Mouse (Mus musculus) limb, embryonic 15.5 days (tissue): Measurements from ENCODE around the gene Fhod1. TPM values are rescaled to one million over a fixed set of nuclear protein-coding genes. Genes with fewer than 3 reads are reported as not detected.
A peak's percentile ranks its signal among the peaks of the same experiment; 100 is the strongest.
"Not testable (repeated sequence)": the region's sequence is repeated elsewhere in the genome, so short reads cannot be mapped to it uniquely, and the experiment has no call there.

Source experiments
- ATAC-seq: fragments of 200-750 bp; cut with Nextera tagmentation; 2 replicates; pipeline ENCODE4 v1.8.0; 2017; ENCODE audit warnings: low read depth, moderate TSS enrichment; ENCODE audit not compliant: insufficient number of reproducible peaks, low FRiP score, low TSS enrichment
- H3K27ac ChIP-seq: fragments of 300-500 bp; sonication (generic); 2 replicates; pipeline ENCODE4 v1.5.1; 2015; ENCODE audit warnings: moderate library complexity, mild to moderate bottlenecking, inconsistent platforms
- H3K27me3 ChIP-seq: fragments of 300-500 bp; sonication (generic); 2 replicates; pipeline ENCODE4 v1.6.1; 2015; ENCODE audit warnings: inconsistent platforms
- H3K36me3 ChIP-seq: fragments of 300-500 bp; sonication (generic); 2 replicates; pipeline ENCODE4 v1.6.1; 2015; ENCODE audit warnings: inconsistent platforms
- H3K4me1 ChIP-seq: fragments of 300-500 bp; sonication (generic); 2 replicates; pipeline ENCODE4 v1.6.1; 2015; ENCODE audit warnings: inconsistent platforms
- H3K4me2 ChIP-seq: fragments of 300-500 bp; sonication (generic); 2 replicates; pipeline ENCODE4 v1.6.1; 2015; ENCODE audit warnings: mild to moderate bottlenecking, inconsistent platforms
- H3K4me3 ChIP-seq: fragments of 300-500 bp; sonication (generic); 2 replicates; pipeline ENCODE4 v1.5.1; 2015; ENCODE audit warnings: mild to moderate bottlenecking, inconsistent platforms
- H3K9ac ChIP-seq: fragments of 300-500 bp; sonication (generic); 2 replicates; pipeline ENCODE4 v1.6.1; 2015; ENCODE audit warnings: inconsistent platforms
- H3K9me3 ChIP-seq: fragments of 300-500 bp; sonication (generic); 2 replicates; pipeline ENCODE4 v1.6.1; 2016; ENCODE audit warnings: inconsistent platforms
- WGBS: fragments of 180-500 bp; shearing (Covaris S2); methylation state at CpG from one replicate; pipeline ENCODE4 v1.1.7; 2015; 5-methylcytosine and 5-hydroxymethylcytosine counted together
- polyA plus RNA-seq: library from polyadenylated mRNA; unstranded; fragments of >200 nt; fragmentation: Nextera tagmentation; extraction: Ambion mirVana; gene quantifications from 2 replicates; pipeline ENCODE4 v1.2.1, GENCODE M21; 2015

The Fhod1 gene
- polyA plus RNA-seq, 1 experiment from 2014 or later: 1.8 TPM

DNA sequence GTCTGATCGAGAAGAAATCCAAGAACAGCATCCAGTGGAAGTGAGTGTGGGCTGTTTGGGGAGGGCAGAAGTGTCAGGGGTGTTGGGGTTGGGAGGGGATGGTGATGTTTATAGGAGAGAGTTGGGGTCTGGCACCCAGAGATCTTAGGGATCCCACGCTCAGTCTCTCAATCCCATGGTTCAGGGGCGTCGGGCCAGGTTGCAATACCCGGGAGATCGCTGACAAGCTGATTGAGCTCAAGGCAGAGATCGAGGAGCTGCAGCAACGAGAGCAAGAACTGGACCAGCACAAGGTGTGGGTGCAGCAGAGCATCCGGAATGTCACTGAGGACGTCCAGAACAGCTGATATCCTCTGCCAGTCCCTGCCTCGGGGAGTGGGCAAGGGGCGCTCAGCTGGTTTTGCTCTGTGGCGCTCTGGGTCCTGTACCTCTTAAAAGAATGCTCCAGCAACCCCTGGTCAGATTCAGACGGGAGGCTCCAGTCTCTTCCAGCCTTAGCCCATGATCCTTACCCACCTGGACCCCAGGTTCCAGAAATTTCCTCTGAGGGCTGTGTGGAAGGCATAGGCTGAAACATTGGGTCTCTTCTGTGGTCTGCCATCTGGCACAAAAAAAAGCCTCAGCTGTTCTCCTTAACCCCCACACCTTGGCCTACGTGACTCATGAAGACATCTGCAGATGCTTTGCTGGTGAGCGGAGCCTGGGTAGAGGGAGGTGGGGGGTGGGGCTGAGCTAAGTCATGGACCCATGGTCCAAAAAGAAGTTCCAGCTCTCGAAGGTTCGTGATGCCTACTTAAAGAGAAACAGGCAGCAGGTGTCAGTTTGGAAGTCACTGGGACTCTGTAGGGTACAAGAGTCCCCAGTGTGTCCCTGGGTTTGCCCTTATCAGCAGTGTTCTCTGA lies 49.2 kb downstream of the Fhod1 start:
- H3K27ac ChIP-seq: 0 out of 2 replicates have a peak overlapping the region, but pooled peaks have one; percentile 77
- WGBS: 56% methylated on average over 18 of the region's 18 CpGs
- H3K4me1 ChIP-seq: peaks cover 23% of the 10 kb centered on the region
- no peak for ATAC-seq
- H3K27me3 ChIP-seq: no peaks in the 10 kb centered on the region
- H3K9ac ChIP-seq: peak overlapping the region; percentile 95
- H3K36me3 ChIP-seq: peaks cover 37% of the 10 kb centered on the region
- peak overlapping the region; percentile 96 for H3K4me3 ChIP-seq
- peak overlapping the region; percentile 84 for H3K4me2 ChIP-seq
- no peaks in the 10 kb centered on the region for H3K9me3 ChIP-seq

DNA sequence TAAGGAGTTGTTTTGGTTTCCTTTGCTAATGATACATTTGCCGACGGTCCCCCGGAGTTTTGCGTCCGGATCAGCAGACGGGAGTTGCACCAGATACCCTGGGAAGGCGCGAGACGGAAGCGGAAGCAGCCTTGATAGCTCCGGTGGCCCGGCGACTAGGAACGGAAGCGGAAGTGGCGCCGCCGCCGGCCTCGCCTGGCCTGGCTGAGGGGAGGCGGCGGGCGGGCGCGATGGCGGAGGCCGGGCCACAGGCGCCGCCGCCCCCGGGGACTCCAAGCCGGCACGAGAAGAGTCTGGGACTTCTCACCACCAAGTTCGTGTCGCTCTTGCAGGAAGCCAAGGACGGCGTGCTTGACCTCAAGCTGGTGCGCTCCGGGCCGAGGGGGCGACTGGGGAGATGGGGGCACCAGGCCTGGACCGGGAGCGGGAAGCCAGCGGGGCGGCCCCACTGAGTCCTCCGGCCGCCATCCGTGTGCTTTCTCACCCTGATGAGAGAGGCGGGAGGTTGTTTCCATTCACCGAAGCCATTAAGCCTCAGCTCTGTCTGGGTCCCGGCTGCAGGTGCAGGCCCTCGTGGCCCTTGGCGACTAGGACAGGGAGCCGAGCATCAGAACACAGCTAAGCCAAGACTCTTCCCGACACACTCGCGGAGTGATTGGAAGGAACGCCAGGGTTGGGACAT lies 50.1 kb downstream of the Fhod1 start, which contains the start of gene E2f4:
TSS of gene E2f4 (plus strand) at position 153 of the 682 bp plus-strand sequence.
- Histone ChIP-seq H3K27me3 (peaks cover 8% of the 10 kb centered on the region; the same call in 1 of the 2 replicates), H3K4me1 (peaks cover 23% of the 10 kb centered on the region), H3K4me3 (peak within 1 kb of the TSS; percentile 96), H3K36me3 (peaks cover 29% of the 10 kb centered on the region), H3K4me2 (peak within 1 kb of the TSS; percentile 84), H3K27ac (peak within 1 kb of the TSS; percentile 77), H3K9ac (peak within 1 kb of the TSS; percentile 95), H3K9me3 (no peaks in the 10 kb centered on the region)
- under 1% methylated on average over 57 of the region's 58 CpGs for WGBS
- peak; percentile 71 for ATAC-seq

DNA sequence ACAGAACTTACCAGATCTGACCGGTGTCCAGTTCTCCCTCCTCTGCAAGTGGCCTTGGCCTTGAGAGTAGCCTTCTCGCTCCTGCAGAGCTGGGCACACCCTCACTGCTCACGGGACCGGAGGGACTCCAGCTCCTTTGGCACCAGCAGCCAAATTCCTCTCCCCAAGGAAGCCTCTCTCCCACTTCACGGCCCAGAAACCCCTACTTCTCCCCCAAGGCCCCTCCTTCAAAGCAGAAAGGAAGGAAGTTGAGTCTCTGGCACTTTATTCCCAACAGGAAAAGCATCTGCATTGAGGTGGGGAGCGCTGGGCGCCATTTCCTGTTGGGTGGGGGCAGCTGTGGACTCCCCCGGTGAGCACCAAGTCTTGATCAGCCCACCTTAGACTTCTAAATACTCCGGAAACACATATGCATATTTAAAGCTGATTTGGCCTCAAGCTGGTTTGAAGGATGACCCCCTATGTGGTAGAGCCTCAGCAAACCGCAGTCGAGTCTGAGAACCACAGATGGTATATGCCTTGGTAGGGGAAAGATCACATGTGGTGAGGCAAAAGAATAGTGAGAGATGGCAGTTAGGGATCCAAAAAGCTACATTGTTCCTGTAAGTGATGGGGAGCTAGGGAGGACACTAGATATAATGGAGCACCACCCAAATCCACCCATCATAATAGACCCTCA lies 51.7 kb downstream of the Fhod1 start, which contains the start of gene Exoc3l:
TSS of gene Exoc3l (minus strand) at position 207 of the 679 bp plus-strand sequence.
- H3K4me1 ChIP-seq: peaks cover 23% of the 10 kb centered on the region
- WGBS: 58% methylated on average over 11 of the region's 11 CpGs
- peaks cover 8% of the 10 kb centered on the region; the same call in 1 of the 2 replicates for H3K27me3 ChIP-seq
- H3K4me3 ChIP-seq: peak within 1 kb of the TSS; percentile 96; the same call in 1 of the 2 replicates
- peak within 1 kb of the TSS; percentile 84 for H3K4me2 ChIP-seq
- no peaks in the 10 kb centered on the region for H3K9me3 ChIP-seq
- ATAC-seq: no peak
- H3K27ac ChIP-seq: no peak within 1 kb of the TSS
- peaks cover 16% of the 10 kb centered on the region for H3K36me3 ChIP-seq
- no peak within 1 kb of the TSS for H3K9ac ChIP-seq

DNA sequence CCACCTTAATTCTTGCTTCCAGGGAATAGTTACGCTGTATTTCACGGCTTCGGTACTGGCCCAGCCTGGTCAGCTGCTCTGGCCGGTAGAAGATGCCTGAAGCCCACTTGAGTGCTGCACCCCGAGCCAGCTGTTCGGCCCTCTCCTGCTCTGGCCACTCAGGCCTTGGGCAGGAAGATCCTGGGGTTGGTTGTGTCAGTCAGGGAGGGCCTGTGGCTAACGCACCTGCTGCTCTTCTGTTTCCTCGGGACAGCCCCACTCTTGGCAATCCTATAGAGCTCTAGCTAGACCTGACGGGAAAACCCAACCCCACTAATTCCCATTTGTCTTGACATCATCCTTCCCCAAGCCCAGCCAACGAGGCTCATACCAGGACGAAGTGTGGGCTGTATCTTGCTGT lies 52.5 kb downstream of the Fhod1 start:
- Histone ChIP-seq H3K9me3 (no peaks in the 10 kb centered on the region), H3K4me3 (no peak overlapping the region), H3K27me3 (peaks cover 14% of the 10 kb centered on the region), H3K27ac (no peak overlapping the region), H3K4me2 (no peak overlapping the region), H3K36me3 (peaks cover 8% of the 10 kb centered on the region), H3K9ac (no peak overlapping the region), H3K4me1 (peaks cover 29% of the 10 kb centered on the region)
- 65% methylated on average over 11 of the region's 11 CpGs for WGBS
- ATAC-seq: no peak

DNA sequence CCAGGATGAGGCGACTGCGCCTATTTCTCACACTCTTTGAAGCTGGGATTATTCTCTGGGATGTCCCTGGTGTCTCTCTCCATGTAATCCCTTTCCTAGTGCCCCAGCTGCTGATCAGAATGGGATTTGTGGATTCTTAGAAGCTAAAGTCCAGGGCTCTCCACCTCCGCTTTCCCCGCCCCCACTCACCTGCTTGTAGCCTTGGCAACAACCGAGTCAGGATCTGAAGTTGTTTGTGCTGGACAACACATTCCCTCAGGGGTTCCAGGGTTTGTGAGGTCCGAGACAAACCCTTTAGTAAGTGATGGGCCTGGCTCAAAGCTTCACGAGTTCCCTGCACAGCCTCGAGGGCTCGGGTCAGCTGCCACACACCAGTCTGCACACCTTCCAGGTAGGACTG lies 53.0 kb downstream of the Fhod1 start:
- no peak for ATAC-seq
- Histone ChIP-seq H3K36me3 (peaks cover 3% of the 10 kb centered on the region), H3K27me3 (peaks cover 19% of the 10 kb centered on the region), H3K27ac (no peak overlapping the region), H3K4me1 (peaks cover 30% of the 10 kb centered on the region), H3K4me2 (no peak overlapping the region), H3K9ac (no peak overlapping the region), H3K9me3 (no peaks in the 10 kb centered on the region), H3K4me3 (no peak overlapping the region)
- WGBS: 72% methylated on average over 9 of the region's 9 CpGs

DNA sequence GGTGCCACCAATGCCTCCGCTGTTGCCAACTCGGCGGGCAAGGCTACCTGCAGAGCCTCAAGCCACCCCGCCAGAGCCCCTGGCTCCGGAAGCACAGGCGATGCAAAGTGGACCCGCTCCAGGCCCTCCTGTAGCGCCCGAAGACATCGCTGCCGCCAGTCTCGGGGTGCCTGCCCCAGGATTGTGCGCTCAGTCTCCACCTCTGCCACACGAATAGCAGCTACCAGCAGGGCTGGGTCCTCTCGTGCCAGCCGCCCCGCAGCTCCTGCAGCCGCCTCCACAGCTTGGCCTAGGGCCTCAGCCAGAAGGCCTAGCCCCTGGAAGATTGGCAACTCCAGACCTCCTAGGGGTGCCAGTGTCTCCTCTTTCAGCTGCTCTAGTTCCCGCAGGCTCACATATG lies 54.3 kb downstream of the Fhod1 start:
- 68% methylated on average over 19 of the region's 19 CpGs for WGBS
- no peaks in the 10 kb centered on the region for H3K36me3 ChIP-seq
- no peak overlapping the region for H3K4me3 ChIP-seq
- no peak overlapping the region for H3K9ac ChIP-seq
- H3K27ac ChIP-seq: no peak overlapping the region
- peaks cover 20% of the 10 kb centered on the region for H3K27me3 ChIP-seq
- no peak overlapping the region for H3K4me2 ChIP-seq
- peaks cover 36% of the 10 kb centered on the region for H3K4me1 ChIP-seq
- no peak for ATAC-seq
- H3K9me3 ChIP-seq: no peaks in the 10 kb centered on the region

DNA sequence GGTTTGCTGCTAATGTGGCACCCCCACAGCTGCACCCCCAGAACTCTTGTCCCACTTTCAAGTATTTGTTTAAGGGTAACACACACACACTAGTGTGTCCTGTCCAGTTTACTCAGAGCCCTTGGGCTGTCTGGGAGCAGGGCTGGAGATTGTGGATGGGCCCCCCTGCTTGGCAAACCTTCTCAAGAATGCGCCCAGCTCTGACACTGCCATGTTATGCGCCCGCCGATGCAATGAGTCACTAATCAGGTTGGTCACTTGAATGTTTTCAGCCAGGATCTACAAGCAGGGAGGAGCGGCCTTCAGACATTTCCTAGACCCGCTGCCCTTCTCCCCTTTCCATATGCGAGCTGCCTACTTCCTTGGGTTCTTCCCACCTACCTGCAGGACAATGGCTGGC lies 55.3 kb downstream of the Fhod1 start:
- Histone ChIP-seq H3K4me1 (peaks cover 39% of the 10 kb centered on the region), H3K9me3 (no peaks in the 10 kb centered on the region), H3K27me3 (peaks cover 20% of the 10 kb centered on the region), H3K9ac (no peak overlapping the region), H3K4me3 (no peak overlapping the region), H3K4me2 (no peak overlapping the region), H3K27ac (no peak overlapping the region), H3K36me3 (no peaks in the 10 kb centered on the region)
- no peak for ATAC-seq
- 85% methylated on average over 7 of the region's 7 CpGs for WGBS

DNA sequence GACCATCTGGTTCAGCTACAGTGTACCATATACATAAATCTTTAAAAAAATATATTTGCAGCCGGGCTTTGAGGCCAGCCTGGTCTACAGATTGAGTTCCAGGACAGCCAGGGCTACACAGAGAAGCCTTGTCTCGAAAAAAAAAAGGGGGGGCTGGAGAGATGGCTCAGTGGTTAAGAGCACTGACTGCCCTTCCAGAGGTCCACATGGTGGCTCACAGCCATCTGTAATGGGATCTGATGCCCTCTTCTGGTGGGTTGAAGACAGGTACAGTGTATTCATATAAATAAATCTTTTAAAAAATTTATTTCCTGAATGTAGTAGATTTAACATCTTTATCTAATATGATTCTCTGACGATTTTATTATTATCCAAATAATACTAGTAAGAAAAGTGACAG lies 56.0 kb downstream of the Fhod1 start:
- H3K4me2 ChIP-seq, H3K9ac ChIP-seq, H3K27ac ChIP-seq, H3K9me3 ChIP-seq, ATAC-seq, H3K4me3 ChIP-seq, H3K36me3 ChIP-seq: not testable (repeated sequence)
- 61% methylated on average over 3 of the region's 3 CpGs for WGBS
- Histone ChIP-seq H3K27me3 (peaks cover 20% of the 10 kb centered on the region), H3K4me1 (peaks cover 34% of the 10 kb centered on the region)

DNA sequence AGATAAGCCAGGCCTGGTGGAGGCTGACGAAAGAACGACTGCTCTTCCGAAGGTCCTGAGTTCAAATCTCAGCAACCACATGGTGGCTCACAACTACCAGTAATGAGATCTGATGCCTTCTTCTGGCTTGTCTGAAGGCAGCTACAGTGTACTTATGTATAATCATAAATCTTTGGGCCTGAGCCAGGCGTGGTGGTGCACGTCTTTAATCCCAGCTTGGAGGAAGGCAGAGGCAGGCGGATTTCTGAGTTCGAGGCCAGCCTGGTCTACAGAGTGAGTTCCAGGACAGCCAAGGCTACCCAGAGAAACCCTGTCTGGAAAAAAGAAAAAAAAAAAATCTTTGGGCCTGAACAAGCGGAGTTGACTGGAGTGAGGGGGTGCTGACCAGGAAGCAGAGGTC lies 56.4 kb downstream of the Fhod1 start:
- not testable (repeated sequence) for H3K27ac ChIP-seq, H3K36me3 ChIP-seq, H3K4me3 ChIP-seq, H3K9me3 ChIP-seq, H3K9ac ChIP-seq, ATAC-seq, H3K4me2 ChIP-seq
- WGBS: 82% methylated on average over 8 of the region's 8 CpGs
- H3K4me1 ChIP-seq: peaks cover 32% of the 10 kb centered on the region
- H3K27me3 ChIP-seq: peaks cover 20% of the 10 kb centered on the region

DNA sequence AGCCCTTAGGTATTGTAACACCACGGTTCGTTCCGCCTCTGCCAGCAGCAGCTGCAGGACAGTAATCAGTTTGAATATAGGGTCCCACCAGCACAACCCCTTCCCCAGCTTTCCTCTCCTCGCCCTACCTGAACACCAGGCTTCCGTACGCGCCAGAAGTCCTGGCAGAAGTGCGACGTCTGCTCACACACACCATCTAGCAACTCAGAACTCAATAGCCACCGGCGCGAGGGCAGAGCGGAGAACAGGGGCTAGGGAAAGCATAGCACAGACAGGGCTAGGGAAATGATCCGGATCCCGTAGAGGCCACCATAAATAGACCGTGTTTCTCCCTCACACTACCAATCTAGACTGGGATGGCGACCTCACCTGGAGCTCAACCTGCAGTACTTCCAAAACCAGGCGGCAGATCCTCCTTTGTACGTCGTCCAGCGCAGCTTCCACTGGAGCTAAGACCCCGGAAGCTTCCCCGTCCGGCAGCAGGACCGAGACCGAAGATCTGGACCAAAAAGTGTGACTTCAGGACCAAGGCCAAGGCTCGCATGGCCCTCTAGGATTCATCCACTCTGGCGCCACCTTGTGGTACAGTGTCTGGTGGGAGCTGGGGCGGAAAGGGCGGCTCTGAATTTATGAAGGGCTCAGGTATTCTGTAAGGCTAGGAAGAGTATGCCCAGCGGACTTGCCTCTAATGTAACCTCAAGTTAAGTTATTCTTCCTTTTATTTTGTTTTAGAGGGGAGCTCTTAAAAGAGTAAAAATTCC lies 57.0 kb downstream of the Fhod1 start:
- Histone ChIP-seq H3K4me3 (peak overlapping the region; percentile 16; the same call in 1 of the 2 replicates), H3K9ac (no peak overlapping the region), H3K4me1 (peaks cover 32% of the 10 kb centered on the region), H3K27ac (no peak overlapping the region), H3K4me2 (peak overlapping the region; percentile 79), H3K36me3 (no peaks in the 10 kb centered on the region), H3K9me3 (no peaks in the 10 kb centered on the region), H3K27me3 (peaks cover 20% of the 10 kb centered on the region)
- 7% methylated on average over 31 of the region's 31 CpGs for WGBS
- ATAC-seq: no peak
